Mouse (Mus musculus) retina, postnatal 1 day (tissue): Measurements from ENCODE around the gene Myh9.
A peak's percentile ranks its signal among the peaks of the same experiment; 100 is the strongest.

ENCODE experiments used
- DNase-seq: peaks from one replicate; pipeline ENCODE4 v3.0.0-alpha.2; 2012

Myh9 gene

DNA sequence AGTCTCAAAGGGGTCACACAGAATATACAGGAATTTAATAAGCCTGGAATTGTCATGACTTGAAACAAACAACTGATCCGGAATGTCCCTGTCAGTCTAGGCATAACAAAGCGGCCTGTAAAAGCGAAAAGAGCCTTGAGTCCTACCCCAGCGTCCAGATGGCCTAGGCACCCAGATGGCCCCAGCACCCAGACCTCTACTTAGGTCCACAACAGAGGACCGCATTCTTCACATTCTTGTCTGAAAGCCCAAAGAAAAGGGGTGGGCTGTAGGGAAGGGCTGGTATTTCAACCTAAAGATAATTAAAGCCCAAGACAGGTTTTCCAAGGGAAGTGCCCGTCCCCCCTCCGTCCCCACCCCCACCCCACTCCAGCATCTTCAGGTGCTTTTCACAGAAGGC, 14.6 kb downstream of the Myh9 start:
- no peak for DNase-seq

DNA sequence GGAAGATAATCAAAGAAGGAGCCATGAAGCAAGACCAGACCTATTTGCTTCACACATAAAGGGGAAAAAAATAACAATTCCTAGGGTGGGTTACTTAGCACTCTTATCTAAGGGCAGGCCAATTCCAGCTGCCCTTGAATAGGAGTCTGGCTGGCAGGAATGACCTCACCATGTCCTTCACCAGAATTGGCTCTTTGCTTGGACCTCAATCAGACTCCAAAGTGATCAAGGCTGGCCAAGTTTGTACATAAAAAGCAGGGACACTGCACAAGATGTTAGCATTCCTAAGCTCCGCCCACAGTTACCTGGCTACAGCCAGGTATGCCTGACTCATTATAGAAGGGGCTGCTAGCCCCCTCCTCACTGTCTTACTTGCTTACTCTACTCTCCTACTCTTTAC, 16.6 kb downstream of the Myh9 start:
- no peak for DNase-seq

DNA sequence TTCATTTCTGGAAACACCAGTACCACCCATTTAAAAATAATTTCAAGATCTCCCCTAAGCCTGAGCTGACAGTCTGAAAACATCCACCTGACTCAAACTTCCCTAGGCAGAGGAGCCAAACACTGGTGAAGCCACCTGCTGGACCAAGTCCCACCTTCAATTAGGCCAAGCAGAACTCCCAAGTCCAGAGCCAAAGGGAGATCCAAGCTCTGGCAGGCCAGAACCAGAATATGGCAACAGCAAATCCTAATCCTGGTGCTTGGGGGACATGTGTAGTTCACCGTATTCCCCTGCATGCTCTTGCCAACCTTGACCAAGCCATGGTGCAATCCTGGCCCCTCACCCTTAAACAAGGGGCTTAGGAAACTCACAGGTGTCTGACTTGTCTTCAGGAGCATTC, 17.7 kb downstream of the Myh9 start:
- no peak for DNase-seq

DNA sequence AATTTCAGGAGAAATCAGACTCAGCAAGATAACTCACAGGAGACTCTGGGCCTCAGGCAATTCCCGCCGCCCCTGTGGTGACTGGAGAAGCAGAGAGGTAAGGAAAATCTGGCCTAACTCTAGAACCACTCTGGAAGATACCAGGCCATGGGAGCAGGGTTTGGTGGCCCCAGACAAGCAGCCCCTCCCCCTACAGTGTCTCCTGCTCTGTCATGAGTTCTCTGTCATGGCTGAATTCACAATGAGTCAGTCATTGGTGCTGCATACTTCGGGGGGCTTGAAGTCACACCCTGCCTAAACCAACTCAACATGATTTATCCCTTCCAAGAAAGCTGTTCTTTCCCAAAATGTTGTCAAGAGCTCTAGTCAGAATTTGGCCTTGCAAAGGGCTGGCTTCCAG, 18.3 kb downstream of the Myh9 start:
- no peak for DNase-seq

DNA sequence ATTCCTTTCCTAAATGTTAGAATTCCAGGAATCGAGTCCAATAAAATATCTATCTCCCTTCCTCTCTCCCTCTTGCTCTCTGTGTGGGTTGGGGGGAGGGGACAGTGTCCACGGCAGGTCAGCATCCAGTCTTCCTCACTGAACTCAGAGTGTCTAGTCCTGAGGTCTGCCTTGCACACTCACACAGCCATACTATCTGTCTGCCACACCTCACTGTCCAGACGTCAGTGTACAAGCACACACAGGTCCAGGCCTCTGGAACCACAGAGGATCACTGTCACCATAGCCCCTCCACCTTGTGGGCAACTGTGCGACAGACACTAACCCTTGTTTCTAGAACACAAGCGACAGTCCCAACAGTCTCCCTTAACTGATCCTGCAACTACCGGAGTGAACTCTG, 18.8 kb downstream of the Myh9 start:
- no peak for DNase-seq

DNA sequence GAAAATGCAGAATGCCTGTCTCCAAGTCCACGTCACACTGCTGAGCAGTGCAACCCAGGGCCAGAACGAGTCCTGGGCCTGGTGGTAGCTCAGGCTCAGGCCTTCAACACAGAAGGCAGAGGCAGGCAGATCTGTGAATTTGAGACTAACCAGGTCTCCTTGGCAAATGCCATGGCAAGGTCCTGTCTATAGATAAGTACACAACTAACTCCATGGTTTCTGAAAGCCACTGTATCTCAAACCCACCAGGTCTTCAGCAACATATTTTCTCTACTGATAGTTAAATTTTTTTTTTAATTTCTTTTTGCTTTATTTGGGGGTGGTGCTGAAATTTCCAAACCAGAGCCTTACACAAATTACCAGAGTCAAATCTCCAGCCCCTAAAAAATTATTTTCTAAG, 19.3 kb downstream of the Myh9 start:
- no peak for DNase-seq

DNA sequence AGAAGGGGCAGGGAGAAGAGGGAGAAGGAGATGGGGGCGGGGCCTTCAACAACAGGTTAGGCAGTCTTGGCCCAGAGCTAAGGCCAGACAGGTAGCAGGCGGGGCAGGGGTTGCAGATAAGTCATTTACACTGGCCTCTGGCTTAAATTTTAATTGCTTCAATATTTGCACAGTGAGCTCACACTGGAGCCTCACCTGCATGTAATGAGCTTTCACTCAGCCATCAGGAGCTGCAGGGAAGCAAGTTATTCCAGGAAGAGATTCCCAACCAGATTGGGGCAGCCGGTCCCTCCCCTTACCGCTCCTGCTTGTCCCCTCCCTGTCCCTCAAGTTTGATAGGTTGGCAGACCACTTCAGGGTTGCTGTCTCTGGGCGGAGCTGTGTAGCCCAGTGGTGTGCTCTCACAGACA, 19.9 kb downstream of the Myh9 start:
- no peak for DNase-seq

DNA sequence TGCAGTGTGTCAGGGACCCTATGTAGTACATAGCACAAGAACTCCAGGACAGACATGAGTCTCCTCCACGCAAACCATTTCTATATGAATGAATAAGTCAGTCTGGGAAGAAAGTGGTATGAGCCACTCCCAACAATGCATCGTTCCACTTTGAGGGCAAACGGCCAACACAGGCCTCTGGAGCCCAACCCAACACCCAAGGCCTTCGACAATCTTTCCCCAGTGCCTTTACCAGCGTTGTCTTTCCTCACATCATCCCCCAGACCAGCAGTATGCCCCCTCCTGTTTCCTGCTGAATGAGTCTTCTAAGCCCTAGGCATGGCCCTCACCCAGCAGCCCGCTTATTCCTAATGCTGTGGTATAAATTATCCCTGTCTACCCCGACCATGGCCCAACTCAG, 20.6 kb downstream of the Myh9 start:
- no peak for DNase-seq

DNA sequence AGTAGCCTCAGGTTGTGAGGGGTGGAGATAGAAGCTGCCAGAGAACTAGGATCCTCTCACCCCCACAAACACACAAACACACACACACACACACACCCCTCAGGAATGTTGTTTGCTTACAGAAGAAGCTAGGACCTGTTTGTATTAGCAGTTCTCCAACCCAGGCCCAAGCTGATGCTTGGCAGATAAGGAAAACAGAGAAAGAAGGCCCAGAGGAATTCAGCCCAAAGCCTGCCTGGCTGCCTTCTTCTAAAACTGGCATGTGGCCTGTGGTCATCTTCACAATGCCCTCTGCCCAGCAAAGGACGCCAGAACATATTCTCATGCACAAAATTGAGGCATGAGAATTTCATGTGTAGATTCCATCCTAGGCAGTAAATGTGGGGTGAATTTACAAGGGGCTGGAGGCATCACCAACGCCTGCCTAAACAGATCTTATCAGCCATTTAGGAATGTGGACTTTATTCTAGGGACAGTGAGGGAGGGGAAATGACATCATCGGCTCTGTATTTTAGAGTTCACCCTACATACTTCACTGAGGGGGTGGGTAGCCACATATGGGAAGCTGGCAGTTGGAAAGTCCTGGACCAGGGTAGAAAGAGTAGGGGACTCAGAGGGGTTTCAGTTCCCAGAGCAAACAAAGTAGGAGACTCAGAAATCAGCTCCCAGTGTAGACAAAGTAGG, 21.4 kb downstream of the Myh9 start:
- no peak for DNase-seq

DNA sequence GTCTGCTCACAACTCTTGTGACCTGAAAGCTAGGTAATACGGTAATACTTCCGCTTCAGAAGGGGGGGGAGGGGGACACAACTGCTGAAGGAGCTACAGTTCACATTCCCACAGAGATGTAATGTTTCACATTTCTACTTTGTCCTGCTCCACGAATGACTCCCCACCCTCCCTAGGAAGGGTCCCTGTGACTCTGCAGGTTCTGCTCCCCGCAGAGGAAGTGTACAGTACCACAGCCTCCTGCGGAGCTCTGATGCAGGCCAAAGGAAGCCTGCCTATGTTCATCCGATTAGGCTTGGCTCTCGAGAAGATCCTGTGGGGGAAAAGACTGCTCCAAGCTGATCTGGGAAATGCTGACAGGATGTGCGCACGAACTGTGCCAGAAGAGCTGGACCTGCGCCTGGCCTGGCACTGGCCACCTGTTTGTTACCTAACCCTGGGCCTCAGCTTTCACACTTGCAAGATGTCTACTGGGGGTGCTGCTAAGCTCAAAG, 22.0 kb downstream of the Myh9 start:
- DNase-seq = no peak

DNA sequence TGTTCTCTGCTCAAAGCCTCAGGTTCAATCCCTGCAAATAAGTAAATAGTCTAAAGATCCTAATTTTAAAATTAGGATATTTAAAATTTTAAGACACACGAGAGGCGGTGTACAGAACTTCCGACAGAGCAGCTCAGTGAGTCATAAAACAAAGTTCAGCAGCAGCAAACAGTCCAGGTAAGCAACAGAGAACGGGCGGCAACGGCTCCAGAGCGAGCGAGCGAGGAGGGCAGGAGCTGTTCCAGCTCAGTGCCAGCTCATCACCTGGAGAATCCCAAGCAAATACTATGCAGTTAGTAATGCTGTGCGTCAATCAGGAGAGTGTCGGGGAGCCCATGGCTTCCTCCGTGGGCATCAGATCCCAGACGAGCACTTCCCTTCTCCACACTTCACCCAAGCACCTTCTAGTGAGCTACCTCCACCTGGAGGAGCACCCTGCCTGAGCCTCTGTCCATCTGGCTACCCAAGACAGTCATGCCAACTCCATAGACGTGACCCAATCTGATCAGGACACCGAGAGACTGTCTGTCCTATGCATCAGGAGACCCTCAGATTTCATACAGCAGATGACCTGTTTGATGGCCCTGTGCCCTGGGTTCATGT, 23.3 kb downstream of the Myh9 start:
- DNase-seq = no peak

DNA sequence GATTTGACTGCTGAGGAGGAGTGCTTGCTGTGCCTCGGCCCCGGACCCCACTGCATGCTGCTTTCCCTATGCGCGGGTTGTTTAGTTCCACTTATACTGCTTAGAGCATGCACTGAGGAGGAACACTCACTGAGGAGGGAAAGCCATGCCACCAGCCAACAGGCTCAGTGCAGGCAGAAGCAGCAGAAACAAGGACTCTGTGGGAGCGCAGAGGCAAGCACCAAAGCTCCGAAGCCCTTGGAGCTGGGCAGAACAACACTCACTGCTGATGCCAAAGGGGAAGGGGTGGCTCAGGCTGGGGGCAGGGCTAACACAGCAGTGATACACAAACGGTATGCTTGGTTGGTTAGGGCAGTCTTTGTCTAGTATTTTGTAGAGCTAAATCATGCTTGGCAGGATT, 24.6 kb downstream of the Myh9 start:
- peak; percentile 31 for DNase-seq

DNA sequence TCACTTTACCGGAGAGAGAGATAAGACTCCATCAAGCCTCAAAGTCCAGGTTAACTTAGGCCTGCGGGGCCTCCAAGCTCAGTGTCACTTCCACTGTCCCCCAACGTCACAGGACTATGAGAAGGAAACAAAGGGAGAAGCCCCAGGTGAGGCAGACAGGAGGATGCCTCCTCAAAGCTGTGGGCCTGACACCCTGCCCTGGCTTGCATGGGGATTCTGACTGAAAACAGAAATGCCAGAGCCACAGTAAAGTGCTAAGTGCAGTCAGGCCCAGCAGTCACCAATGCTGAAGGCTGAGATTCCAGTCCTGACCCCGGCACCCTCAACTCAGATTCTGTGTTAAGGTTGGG, 25.4 kb downstream of the Myh9 start:
- no peak for DNase-seq

DNA sequence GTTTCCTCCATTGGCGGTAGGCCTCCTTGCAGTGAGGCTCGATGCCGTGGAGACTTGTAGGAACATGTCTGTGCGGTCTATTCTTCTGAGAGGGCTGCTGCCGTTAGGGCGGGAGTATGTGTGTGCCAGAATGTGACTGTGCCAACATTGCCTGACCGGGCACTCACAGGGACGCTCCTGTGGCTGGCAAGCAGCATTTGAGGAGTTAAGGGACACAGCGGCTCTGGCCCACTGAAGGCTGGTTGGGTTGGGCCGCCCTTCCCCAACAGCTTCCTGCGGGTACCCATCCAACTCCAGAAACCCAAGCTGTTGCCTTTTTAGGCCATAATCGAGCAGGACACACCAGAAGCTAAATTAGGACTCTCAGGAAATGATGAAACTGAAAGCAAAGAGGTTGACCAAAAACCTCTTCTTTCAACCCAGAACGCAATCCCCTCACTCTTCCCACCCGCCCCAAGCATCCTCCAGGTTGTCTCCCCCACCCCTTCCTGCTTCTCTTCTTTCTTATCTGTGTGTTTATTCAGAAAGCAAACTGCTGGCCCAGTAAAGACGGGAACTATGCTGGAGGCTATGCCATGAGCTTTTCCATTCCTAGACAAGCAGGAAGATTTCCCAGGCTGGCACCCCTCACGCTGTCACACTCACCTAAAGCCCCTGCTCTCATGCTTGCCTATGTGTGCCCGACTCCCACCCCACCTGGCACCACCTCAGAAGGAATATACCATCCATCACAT, 25.9 kb downstream of the Myh9 start:
- no peak for DNase-seq

DNA sequence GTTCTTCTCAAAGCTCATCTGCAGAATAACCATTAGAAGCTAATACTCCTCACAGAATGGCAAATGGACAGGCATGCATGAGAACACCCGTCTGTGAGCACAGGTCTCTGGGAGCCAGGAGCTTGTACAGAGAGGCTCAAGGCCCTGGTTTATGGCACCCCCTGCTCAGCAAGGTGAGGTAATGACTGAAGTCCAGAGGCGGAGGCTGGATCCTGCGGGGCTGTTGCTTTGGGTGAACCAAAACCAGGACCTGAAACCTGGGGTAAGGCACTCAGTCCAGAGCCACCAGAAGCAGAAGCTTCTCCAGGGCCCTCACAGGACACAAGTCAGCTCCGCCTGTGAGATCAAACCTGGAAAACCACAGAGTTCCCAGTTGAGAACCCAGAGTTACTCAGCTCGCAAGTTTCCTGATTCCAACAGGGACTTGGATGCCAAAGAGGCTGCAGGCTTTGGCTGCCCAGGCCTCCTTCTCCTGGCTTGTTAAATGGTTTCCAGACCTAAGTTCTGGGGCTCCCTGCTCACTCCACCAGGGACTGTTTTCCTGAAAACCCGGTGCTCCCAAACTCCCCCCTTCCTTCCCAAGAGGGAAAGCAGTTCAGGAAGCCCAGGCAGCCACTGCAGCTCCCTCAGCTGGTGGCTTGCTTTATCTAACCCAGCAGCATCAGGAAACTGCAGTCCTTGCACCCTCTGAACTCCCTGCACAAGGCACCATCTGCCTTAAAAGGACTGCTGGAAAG, 28.2 kb downstream of the Myh9 start:
- DNase-seq = no peak

DNA sequence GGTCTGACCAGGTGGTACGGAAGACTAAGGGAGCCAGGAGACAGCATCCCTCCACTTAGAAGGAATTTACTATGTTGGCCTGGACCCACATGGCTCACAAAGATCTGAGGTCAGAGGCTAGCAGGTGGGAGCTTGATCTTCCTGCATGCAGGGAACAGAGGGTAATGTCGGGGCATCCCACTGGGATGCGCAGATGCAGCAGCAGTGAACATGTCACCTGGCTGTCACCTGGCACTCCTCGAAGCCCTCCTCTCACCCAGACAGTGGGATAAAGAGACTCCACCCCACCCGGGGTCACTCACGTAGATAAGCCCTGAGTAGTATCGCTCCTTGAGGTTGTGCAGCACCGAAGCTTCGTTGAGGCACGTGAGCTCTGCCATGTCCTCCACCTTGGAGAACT, 29.4 kb downstream of the Myh9 start:
- no peak for DNase-seq

DNA sequence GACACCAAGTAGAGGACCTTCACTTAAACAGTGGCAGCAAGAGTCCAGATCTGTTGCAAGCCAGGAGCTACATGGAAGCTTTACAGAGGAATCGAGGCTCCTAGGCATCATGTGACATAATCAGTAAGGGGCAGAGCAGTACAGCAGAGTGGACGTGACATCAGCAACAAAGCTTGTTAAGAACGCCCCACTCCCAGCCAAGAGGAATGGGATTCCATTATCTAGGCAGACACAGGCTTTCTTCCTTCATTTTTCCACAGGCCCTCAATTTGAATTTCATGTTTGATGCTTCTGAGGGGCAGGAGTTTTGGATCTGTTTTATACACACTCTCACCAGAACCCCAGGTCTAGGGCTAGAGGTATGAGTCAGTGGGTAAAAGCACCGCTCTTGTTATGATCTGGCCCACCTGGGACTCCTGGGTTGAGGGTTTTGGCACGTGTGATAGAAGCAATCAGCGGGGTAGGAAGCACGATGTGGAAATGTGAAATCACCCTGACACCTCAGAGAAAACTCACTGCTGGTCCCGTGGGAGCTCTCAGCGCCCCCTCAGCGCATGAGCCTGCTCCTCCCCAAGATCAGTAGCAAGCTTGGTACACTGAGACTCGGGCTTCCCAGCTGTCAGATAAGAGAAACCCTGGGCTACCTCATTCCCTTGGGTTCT, 30.7 kb downstream of the Myh9 start:
- no peak for DNase-seq

DNA sequence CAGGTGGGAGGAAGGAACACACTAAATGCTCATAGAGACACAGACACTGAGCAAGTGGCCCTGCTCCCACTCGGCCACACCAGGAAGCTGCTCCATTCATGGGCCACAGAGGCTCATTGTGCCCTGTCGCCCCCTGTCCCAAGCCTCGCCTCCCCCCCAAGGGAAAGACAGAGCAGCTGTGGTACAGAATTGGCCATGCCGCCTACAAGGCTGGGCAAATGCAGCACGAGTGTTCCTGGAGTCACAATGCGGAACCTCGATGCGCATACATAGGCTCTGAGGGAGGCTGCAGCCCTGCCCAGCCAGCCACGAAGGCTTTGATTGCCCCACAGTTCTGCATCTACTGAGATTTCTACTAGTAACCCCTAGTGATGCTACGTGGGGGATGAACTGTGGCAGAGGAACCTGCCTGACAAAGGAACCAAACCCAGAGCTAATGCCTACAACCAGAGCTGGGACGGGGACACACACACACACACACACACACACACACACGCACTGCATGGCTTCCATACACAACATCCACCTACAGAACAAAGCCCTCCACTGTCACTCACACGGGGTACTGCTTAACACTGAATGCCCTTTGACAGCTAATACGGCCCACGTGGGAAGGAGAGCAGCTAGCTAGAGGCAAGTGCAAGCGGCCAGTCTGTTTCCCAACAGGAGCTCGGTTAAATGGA, 31.4 kb downstream of the Myh9 start:
- peak; percentile 69 for DNase-seq

DNA sequence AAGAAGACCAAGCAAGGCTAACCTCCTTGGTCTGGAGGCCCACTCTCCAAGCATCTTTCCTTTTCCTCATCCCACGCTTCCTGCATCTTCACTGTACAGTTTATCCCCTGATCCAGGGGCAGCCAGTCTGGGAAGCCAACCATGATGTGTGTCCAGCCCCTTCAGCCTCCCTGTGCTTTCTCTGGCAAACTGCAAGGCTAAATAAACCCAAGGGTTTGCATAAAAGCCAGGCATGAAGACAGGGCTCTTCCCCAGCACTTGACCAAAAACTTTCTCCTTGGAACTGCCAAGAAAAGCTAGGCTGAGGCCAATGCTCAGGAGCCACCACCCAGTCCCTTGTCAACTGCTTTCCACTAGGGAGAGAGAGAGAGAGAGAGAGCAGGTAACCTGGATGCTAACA, 32.5 kb downstream of the Myh9 start:
- no peak for DNase-seq

DNA sequence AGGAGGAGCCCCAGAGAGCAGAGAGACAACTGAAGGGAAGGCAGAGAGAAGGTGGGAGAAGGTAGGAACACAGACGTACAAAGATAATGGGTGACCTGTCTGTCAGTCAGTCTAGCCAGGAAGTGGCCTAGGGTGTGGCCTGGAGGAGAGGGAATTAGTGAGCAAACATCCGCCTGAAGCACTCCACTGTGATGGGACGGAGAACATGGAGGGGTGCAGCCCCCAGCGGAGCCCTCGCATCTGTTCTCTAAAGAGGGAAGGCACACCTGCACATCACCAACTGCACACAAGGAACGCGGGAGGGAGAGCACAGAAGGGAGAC, 34.8 kb downstream of the Myh9 start:
- no peak for DNase-seq

DNA sequence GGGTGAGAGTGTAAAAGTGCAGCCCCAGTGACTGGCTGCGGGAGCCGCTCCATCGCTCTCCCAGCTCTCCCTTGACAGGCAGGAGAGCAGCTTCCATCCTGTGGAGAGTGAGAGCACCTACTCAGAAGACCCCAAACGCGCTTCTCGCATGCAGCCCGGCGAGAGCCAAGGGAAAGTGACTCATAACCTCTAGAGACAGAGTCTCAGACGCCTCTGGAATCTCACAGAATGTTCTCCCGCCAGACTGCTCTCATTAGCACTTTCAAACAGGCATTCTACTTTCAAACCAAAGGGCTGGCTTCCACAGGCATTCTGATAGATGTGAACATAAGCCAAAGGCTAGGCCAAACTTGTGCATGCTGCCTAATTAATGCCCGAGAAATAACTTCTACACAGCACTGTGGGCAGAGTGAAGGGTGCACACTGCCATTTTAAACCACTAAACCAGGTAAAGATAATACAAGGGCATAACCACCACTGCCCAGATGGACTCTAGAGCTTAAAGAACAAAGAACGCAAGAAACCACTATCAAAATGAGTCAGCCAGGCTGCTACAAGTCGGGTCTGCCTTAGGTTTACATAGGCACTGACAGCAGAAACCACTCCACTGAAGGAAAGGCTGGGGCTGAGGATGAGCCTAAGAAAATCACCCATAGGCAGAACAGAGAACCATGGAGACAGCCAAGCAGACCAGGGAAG, 35.3 kb downstream of the Myh9 start:
- DNase-seq = no peak

DNA sequence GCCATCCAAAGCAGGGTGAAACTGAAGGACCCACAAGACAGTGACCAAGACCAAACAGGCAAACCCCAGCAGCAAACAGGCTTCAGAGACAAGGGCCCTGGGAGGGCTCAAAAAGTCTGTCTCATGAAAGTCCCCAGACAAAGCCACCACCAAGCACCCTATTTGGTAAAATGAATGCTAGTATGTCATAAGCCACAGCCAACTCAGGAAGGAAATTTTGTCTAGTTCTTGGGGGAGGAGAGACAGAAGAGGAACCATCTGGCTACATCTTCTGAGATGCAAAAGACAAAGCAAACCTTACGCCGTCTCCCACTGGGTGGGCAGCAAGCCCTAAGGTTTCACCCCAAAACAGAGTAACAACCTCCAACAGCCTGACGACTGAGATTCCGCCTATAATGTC, 36.3 kb downstream of the Myh9 start:
- no peak for DNase-seq
